Mouse (Mus musculus) ovary, adult 18-20 months (tissue): Measurements from ENCODE around the gene Nox4.
"Not testable (repeated sequence)": the region's sequence is repeated elsewhere in the genome, so short reads cannot be mapped to it uniquely, and the experiment has no call there.

Experiments
- DNase-seq: peaks from one replicate; pipeline ENCODE4 v3.0.0; 2022; ENCODE audit warnings: low spot score, mixed read lengths

Gene Nox4

DNA sequence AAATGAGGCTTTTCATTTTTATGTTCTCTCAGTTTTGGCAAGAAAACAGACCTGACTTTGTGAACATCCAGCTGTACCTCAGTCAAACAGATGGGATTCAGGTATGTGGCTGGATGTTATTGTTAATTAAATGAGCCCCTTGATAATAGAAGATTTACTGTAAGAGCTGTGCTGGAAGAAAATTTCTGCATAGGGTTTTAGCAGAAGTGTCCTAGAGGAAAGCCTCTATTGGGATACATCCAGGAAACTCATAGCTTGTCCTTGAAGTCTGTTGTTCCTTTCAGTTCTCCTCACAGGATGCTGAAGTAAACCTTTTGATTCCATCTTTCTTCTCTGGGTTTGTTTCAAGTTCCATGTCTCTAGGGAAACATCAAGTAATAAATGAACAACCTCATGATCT lies 128.4 kb downstream of the Nox4 start:
- no peak for DNase-seq

DNA sequence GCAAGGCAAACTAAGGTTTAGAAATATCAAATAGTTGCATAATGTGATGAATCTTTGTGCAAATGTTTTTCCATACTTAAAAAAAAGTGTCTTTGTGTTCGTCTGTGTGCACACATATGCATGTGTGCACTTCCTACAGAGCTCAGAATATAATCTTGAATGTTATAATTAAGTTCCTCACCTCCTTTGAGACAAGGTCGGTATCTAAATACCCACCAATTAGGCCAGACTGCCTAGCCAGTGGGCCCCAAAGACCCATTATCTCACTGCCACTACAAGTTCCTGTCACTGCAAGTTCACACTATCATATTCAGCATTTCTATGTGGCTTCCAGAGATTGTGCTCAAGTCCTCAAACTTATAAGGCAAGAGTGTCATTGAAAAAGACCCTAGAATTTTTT lies 129.0 kb downstream of the Nox4 start:
- DNase-seq, result no peak

DNA sequence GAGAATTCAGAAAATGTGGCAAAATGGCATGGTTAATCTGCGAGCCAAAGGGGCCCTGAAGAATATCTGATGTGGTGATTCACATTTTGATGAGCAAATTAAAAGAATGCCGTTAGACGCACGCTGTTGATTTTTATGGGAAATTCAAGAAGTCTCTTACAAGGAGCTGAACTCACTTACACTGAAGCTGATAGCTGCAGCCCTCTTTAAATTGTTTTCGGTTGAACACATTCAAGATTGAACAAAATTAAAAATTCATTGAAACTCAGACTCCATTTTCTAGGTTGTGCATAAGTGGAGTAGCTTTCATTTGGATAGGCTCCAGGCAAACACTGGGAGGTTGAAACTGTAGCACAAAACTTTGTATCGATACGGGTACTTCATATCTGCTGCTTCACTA lies 151.1 kb downstream of the Nox4 start:
- no peak for DNase-seq

DNA sequence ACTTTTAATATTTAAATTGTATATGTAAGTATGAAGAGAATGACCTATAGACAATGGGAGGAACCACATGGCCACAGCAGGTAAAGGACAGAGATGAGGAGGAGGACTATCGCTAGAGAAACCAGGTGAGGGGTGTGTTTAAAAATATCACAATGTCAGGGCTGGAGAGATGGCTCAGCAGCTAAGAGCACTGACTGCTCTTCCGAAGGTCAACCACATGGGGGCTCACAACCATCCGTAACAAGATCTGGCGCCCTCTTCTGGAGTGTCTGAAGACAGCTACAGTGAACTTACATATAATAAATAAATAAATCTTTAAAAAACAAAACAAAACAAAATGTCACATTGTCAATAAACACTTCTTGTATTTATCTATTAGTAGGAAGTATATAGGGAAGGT lies 165.5 kb downstream of the Nox4 start:
- DNase-seq, result not testable (repeated sequence)

DNA sequence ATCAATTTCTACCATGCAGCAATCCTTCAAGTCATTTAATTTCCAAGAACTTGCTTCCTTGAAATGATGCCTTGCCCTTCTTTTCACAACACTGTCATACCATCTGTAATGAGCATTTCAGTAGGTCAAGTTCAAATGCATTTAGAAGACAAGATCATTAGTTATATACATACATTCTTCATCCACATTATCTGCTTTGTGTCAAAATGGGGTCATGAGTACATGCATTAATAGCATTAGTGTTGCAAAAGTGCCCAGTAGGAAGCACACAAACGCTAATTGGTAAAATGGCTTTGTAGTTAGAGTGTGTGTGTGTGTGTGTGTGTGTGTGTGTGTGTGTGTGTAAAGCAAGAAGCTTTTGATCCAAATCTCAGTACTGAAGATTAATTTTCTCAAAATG lies 167.4 kb downstream of the Nox4 start:
- no peak for DNase-seq
